Mouse (Mus musculus) megakaryocyte, embryonic 14.5 days (primary cell): ENCODE measurements at regions not wholly inside any gene's neighbourhood (a gene's known extent, or its start where the extent isn't known, plus 50 kb on each side); places are given as distances from the start of the nearest gene placed in this dataset.

Source experiments
- FLI1 ChIP-seq: IDR thresholded peaks from 2 replicates; pipeline ENCODE4 v1.6.1; 2012; ENCODE audit warnings: low read length, inconsistent platforms, mixed read lengths
- GATA1 ChIP-seq: IDR thresholded peaks from 3 replicates; pipeline ENCODE4 v1.6.1; 2012; ENCODE audit warnings: mixed read lengths, low read length, inconsistent platforms, borderline replicate concordance

GRCm38 (mm10) chr8:115507180-115507579 lies 200.4 kb downstream of the Maf start:
- TF ChIP-seq GATA1: no peak
- no peak for TF ChIP-seq FLI1
